Mouse (Mus musculus) adrenal gland, postnatal 10 days (tissue): Measurements from ENCODE around the gene AC134908.4. TPM values are rescaled to one million over a fixed set of nuclear protein-coding genes. Genes with fewer than 3 reads are reported as not detected.

ENCODE experiments used
- DNase-seq: peaks from one replicate; pipeline ENCODE4 v3.0.0; 2021; ENCODE audit warnings: mixed read lengths
- total RNA-seq, 2 experiments: library from RNA; stranded (reverse); gene quantifications; 2 replicates each; pipeline ENCODE4 v1.2.3; 2021

Gene AC134908.4
- total RNA-seq, 2 experiments from 2014 or later, result 0.48 TPM; not detected in 1

GRCm38 (mm10) chr17:25831451-25832281, 36.2 kb upstream of the AC134908.4 start:
- peak; percentile 69 for DNase-seq

GRCm38 (mm10) chr17:25830806-25831431, 35.5 kb upstream of the AC134908.4 start:
- no peak for DNase-seq

- DNase-seq, result no peak
These were observed 34.8 kb upstream of the AC134908.4 start for GRCm38 (mm10) chr17:25830200-25830753.

GRCm38 (mm10) chr17:25829558-25830017, 34.1 kb upstream of the AC134908.4 start:
- DNase-seq, result no peak

GRCm38 (mm10) chr17:25828712-25829557, 33.5 kb upstream of the AC134908.4 start, which contains the start of gene Jmjd8:
TSS of gene Jmjd8 (plus strand) at chr17:25828867.
- DNase-seq, result peak; percentile 87

- DNase-seq, result no peak
These were observed 32.8 kb upstream of the AC134908.4 start for GRCm38 (mm10) chr17:25828223-25828594.

- DNase-seq, result no peak
These were observed 32.2 kb upstream of the AC134908.4 start for GRCm38 (mm10) chr17:25827546-25828222.

GRCm38 (mm10) chr17:25827011-25827410, 31.6 kb upstream of the AC134908.4 start:
- no peak for DNase-seq

- DNase-seq, result no peak
These were observed 30.6 kb upstream of the AC134908.4 start for GRCm38 (mm10) chr17:25825984-25826570.

- DNase-seq, result no peak
These were observed 29.9 kb upstream of the AC134908.4 start for GRCm38 (mm10) chr17:25825311-25825710.

- DNase-seq, result no peak
These were observed 29.1 kb upstream of the AC134908.4 start for GRCm38 (mm10) chr17:25824362-25825142.

GRCm38 (mm10) chr17:25823452-25823851, 28.0 kb upstream of the AC134908.4 start, which contains the start of gene Wdr24:
TSS of gene Wdr24 (plus strand) at chr17:25823627.
- peak; percentile 80 for DNase-seq

GRCm38 (mm10) chr17:25818851-25819780, 23.7 kb upstream of the AC134908.4 start:
- DNase-seq, result no peak

- no peak for DNase-seq
These were observed 22.2 kb upstream of the AC134908.4 start for GRCm38 (mm10) chr17:25817662-25818061.

GRCm38 (mm10) chr17:25813471-25813870, 18.0 kb upstream of the AC134908.4 start:
- peak; percentile 95 for DNase-seq

GRCm38 (mm10) chr17:25810890-25811289, 15.4 kb upstream of the AC134908.4 start:
- no peak for DNase-seq

GRCm38 (mm10) chr17:25809606-25810340, 14.3 kb upstream of the AC134908.4 start:
- no peak for DNase-seq
